Mouse (Mus musculus) embryonic facial prominence, embryonic 15.5 days (tissue): ENCODE measurements around the gene Tent5b. TPM values are rescaled to one million over a fixed set of nuclear protein-coding genes. Genes with fewer than 3 reads are reported as not detected.

Experiments
- ATAC-seq: fragments of 200-750 bp; cut with Nextera tagmentation; 2 replicates; pipeline ENCODE4 v1.8.0; 2017; ENCODE audit warnings: low read depth, moderate TSS enrichment; ENCODE audit not compliant: insufficient number of reproducible peaks, low FRiP score, low TSS enrichment
- H3K27ac ChIP-seq: fragments of 300-500 bp; sonication (generic); replicated peaks from 2 replicates; pipeline ENCODE4 v1.5.1; 2015; ENCODE audit warnings: mild to moderate bottlenecking, inconsistent platforms
- H3K27me3 ChIP-seq: fragments of 300-500 bp; sonication (generic); 2 replicates; pipeline ENCODE4 v1.6.1; 2015; ENCODE audit warnings: inconsistent platforms
- H3K36me3 ChIP-seq: fragments of 300-500 bp; sonication (generic); 2 replicates; pipeline ENCODE4 v1.6.1; 2015; ENCODE audit warnings: mild to moderate bottlenecking, inconsistent platforms
- H3K4me1 ChIP-seq: fragments of 300-500 bp; sonication (generic); 2 replicates; pipeline ENCODE4 v1.6.1; 2015; ENCODE audit warnings: inconsistent platforms
- H3K4me2 ChIP-seq: fragments of 300-500 bp; sonication (generic); replicated peaks from 2 replicates; pipeline ENCODE4 v1.6.1; 2015; ENCODE audit warnings: mild to moderate bottlenecking, inconsistent platforms
- H3K4me3 ChIP-seq: fragments of 300-500 bp; sonication (generic); replicated peaks from 2 replicates; pipeline ENCODE4 v1.5.1; 2015; ENCODE audit warnings: mild to moderate bottlenecking, inconsistent platforms
- H3K9ac ChIP-seq: fragments of 300-500 bp; sonication (generic); 2 replicates; pipeline ENCODE4 v1.6.1; 2015; ENCODE audit warnings: inconsistent platforms
- H3K9me3 ChIP-seq: fragments of 300-500 bp; sonication (generic); replicated peaks from 2 replicates; pipeline ENCODE4 v1.6.1; 2016; ENCODE audit warnings: inconsistent platforms
- WGBS: fragments of 180-500 bp; shearing (Covaris S2); methylation state at CpG from one replicate; pipeline ENCODE4 v1.1.7; 2015; 5-methylcytosine and 5-hydroxymethylcytosine counted together
- polyA plus RNA-seq: library from polyadenylated mRNA; unstranded; fragments of >200 nt; fragmentation: Nextera tagmentation; extraction: Ambion mirVana; gene quantifications from 2 replicates; pipeline ENCODE4 v1.2.1, GENCODE M21; 2015

The Tent5b gene
- polyA plus RNA-seq, 1 experiment from 2014 or later = 11.2 TPM

- no peak for ATAC-seq
- WGBS = 43% methylated on average over 4 of the region's 4 CpGs
- Histone ChIP-seq H3K4me2 (no peak overlapping the region), H3K9ac (no peak overlapping the region), H3K4me3 (no peak overlapping the region), H3K4me1 (peaks cover 14% of the 10 kb centered on the region), H3K27me3 (peaks cover 2% of the 10 kb centered on the region; the same call in 1 of the 2 replicates), H3K9me3 (no peaks in the 10 kb centered on the region), H3K36me3 (no peaks in the 10 kb centered on the region), H3K27ac (0 out of 2 replicates have a peak overlapping the region, but pooled peaks have one; percentile 39)
Measured at GRCm38 (mm10) chr4:133489489-133490245, 9.7 kb downstream of the Tent5b start.

- H3K27ac ChIP-seq = no peak overlapping the region
- no peak overlapping the region for H3K4me3 ChIP-seq
- H3K4me1 ChIP-seq = peaks cover 12% of the 10 kb centered on the region
- no peak overlapping the region for H3K9ac ChIP-seq
- H3K9me3 ChIP-seq = no peaks in the 10 kb centered on the region
- H3K36me3 ChIP-seq = no peaks in the 10 kb centered on the region
- 33% methylated on average over 10 of the region's 10 CpGs for WGBS
- H3K27me3 ChIP-seq = peaks cover 21% of the 10 kb centered on the region
- H3K4me2 ChIP-seq = no peak overlapping the region
- ATAC-seq = no peak
Measured at GRCm38 (mm10) chr4:133491800-133492199, 11.9 kb downstream of the Tent5b start.

GRCm38 (mm10) chr4:133493895-133494294 is 14.0 kb downstream of the Tent5b start:
- H3K27ac ChIP-seq = no peak overlapping the region; the same call in 1 of the 2 replicates
- no peak for ATAC-seq
- H3K4me2 ChIP-seq = peak overlapping the region; percentile 54
- H3K9me3 ChIP-seq = no peaks in the 10 kb centered on the region
- peaks cover 31% of the 10 kb centered on the region for H3K4me1 ChIP-seq
- peaks cover 41% of the 10 kb centered on the region for H3K27me3 ChIP-seq
- H3K9ac ChIP-seq = peak overlapping the region; percentile 1; the same call in 1 of the 2 replicates
- H3K4me3 ChIP-seq = peak overlapping the region; percentile 30
- no peaks in the 10 kb centered on the region for H3K36me3 ChIP-seq
- 22% methylated on average over 12 of the region's 12 CpGs for WGBS

GRCm38 (mm10) chr4:133494432-133494831 is 14.5 kb downstream of the Tent5b start:
- Histone ChIP-seq H3K9ac (peak overlapping the region; percentile 1; the same call in 1 of the 2 replicates), H3K36me3 (no peaks in the 10 kb centered on the region), H3K4me2 (peak overlapping the region; percentile 54), H3K27ac (no peak overlapping the region; the same call in 1 of the 2 replicates), H3K4me1 (peaks cover 34% of the 10 kb centered on the region), H3K4me3 (peak overlapping the region; percentile 30), H3K9me3 (no peaks in the 10 kb centered on the region), H3K27me3 (peaks cover 47% of the 10 kb centered on the region)
- ATAC-seq = no peak
- WGBS = 2% methylated on average over 12 of the region's 12 CpGs

GRCm38 (mm10) chr4:133494867-133495266 is 14.9 kb downstream of the Tent5b start:
- Histone ChIP-seq H3K27ac (no peak overlapping the region), H3K4me2 (no peak overlapping the region), H3K9me3 (no peaks in the 10 kb centered on the region), H3K36me3 (no peaks in the 10 kb centered on the region), H3K9ac (no peak overlapping the region), H3K27me3 (peaks cover 51% of the 10 kb centered on the region), H3K4me1 (peaks cover 34% of the 10 kb centered on the region), H3K4me3 (no peak overlapping the region)
- WGBS = 60% methylated on average over 4 of the region's 4 CpGs
- no peak for ATAC-seq

GRCm38 (mm10) chr4:133495711-133496110 is 15.8 kb downstream of the Tent5b start:
- no peak overlapping the region for H3K27ac ChIP-seq
- WGBS = 30% methylated on average over 7 of the region's 7 CpGs
- H3K9ac ChIP-seq = no peak overlapping the region
- no peak overlapping the region for H3K4me2 ChIP-seq
- ATAC-seq = no peak
- H3K4me1 ChIP-seq = peaks cover 34% of the 10 kb centered on the region
- H3K9me3 ChIP-seq = no peaks in the 10 kb centered on the region
- no peaks in the 10 kb centered on the region for H3K36me3 ChIP-seq
- no peak overlapping the region for H3K4me3 ChIP-seq
- H3K27me3 ChIP-seq = peaks cover 59% of the 10 kb centered on the region

GRCm38 (mm10) chr4:133496738-133497445 is 17.0 kb downstream of the Tent5b start:
- H3K9ac ChIP-seq = no peak overlapping the region
- no peak overlapping the region for H3K27ac ChIP-seq
- peak overlapping the region; percentile 99 for H3K4me2 ChIP-seq
- H3K9me3 ChIP-seq = no peaks in the 10 kb centered on the region
- no peaks in the 10 kb centered on the region for H3K36me3 ChIP-seq
- H3K4me3 ChIP-seq = peak overlapping the region; percentile 56
- peak; percentile 43 for ATAC-seq
- 22% methylated on average over 6 of the region's 6 CpGs for WGBS
- peaks cover 69% of the 10 kb centered on the region for H3K27me3 ChIP-seq
- peaks cover 29% of the 10 kb centered on the region for H3K4me1 ChIP-seq

GRCm38 (mm10) chr4:133497461-133498159 is 17.7 kb downstream of the Tent5b start:
- under 1% methylated on average over 65 of the region's 70 CpGs for WGBS
- Histone ChIP-seq H3K4me1 (peaks cover 28% of the 10 kb centered on the region), H3K36me3 (no peaks in the 10 kb centered on the region), H3K4me2 (peak overlapping the region; percentile 99), H3K9me3 (no peaks in the 10 kb centered on the region), H3K4me3 (peak overlapping the region; percentile 56), H3K27ac (no peak overlapping the region), H3K9ac (peak overlapping the region; percentile 36), H3K27me3 (peaks cover 69% of the 10 kb centered on the region)
- no peak for ATAC-seq

GRCm38 (mm10) chr4:133498160-133498724 is 18.3 kb downstream of the Tent5b start, which contains the start of gene Trnp1:
Gene Trnp1 (minus strand): TSS chr4:133498550.
- H3K9me3 ChIP-seq = no peaks in the 10 kb centered on the region
- peak within 1 kb of the TSS; percentile 99 for H3K4me2 ChIP-seq
- peaks cover 70% of the 10 kb centered on the region for H3K27me3 ChIP-seq
- peak within 1 kb of the TSS; percentile 56 for H3K4me3 ChIP-seq
- WGBS = 1% methylated on average over 37 of the region's 53 CpGs
- peak within 1 kb of the TSS; percentile 36 for H3K9ac ChIP-seq
- H3K36me3 ChIP-seq = no peaks in the 10 kb centered on the region
- peak; percentile 82 for ATAC-seq
- no peak within 1 kb of the TSS for H3K27ac ChIP-seq
- H3K4me1 ChIP-seq = peaks cover 28% of the 10 kb centered on the region

GRCm38 (mm10) chr4:133501514-133501913 is 21.6 kb downstream of the Tent5b start:
- WGBS = 49% methylated on average over 7 of the region's 7 CpGs
- peaks cover 74% of the 10 kb centered on the region for H3K27me3 ChIP-seq

More at GRCm38 (mm10) chr4:133501514-133501913, 21.6 kb downstream of the Tent5b start:
- H3K4me3 ChIP-seq = no peak overlapping the region
- no peak overlapping the region for H3K4me2 ChIP-seq
- no peak overlapping the region for H3K9ac ChIP-seq
- no peak for ATAC-seq
- H3K4me1 ChIP-seq = peaks cover 21% of the 10 kb centered on the region
- H3K36me3 ChIP-seq = no peaks in the 10 kb centered on the region
- no peak overlapping the region for H3K27ac ChIP-seq
- no peaks in the 10 kb centered on the region for H3K9me3 ChIP-seq
